Comparison of ENCODE assay signal across 35 mouse cellular contexts in the genomic region with DNA sequence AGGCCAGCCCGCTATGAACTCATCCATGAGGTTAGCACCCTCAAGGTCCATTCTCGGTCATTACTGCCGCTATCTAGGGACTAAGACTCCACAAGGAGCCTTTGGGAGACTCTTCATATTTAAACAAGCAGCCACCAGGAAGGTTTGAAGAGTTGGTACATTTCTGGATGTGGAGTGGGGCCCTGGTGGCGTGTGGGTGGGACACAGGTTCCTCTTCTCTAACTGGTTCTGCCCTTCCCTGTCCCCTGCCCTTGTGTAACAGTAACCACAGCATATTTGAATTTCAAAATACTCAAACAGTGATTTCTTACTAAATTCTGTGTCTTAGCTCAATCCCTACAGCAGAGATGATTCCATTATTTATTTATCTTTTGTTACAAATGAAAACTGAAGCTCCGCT. TPM values are rescaled to one million over a fixed set of nuclear protein-coding genes. Genes with fewer than 3 reads are reported as not detected.
A peak's percentile ranks its signal among the peaks of the same experiment; 100 is the strongest.
DNase-seq lines count a peak whose midpoint lies in the region; ATAC-seq and TF ChIP-seq lines count a peak whose summit lies in the region.
"Had no signal": no experiment of that assay in that cellular context is flagged by ENCODE, and none has a peak within 500 bp of the region (broad histone marks: within the 10 kb centered on the region; RNA-seq: fewer than 3 reads in every experiment).

No protein-coding gene starts in this region.

- no peaks in the 10 kb centered on the region for H3K27me3 ChIP-seq in spleen, adult 2 months (ENCODE audit: control insufficient read depth, insufficient read depth, low read length)
- H3K27me3 ChIP-seq in megakaryocyte, embryonic 14.5 days (replicated peaks): peaks cover 22% of the 10 kb centered on the region
- H3K27me3 ChIP-seq: embryonic facial prominence, embryonic 15.5 days; heart, embryonic 12.5 days; hindbrain, embryonic 15.5 days; kidney, embryonic 15.5 days; neural tube, embryonic 15.5 days had no signal

- TF ChIP-seq CTCF in spleen, adult 2 months (IDR thresholded peaks at IDR 0.05; ENCODE audit: extremely low read depth, insufficient read depth, insufficient read length, insufficient replicate concordance): no peak

- peak overlapping the region; percentile 63 for H3K27ac ChIP-seq in spleen, adult 2 months (ENCODE audit: insufficient read depth, low read length)
- H3K27ac ChIP-seq: embryonic facial prominence, embryonic 10.5 days; embryonic facial prominence, embryonic 15.5 days; heart, adult 2 months; hindbrain, embryonic 15.5 days; kidney, embryonic 15.5 days; layer of hippocampus, adult 2 months; liver, embryonic 14.5 days; midbrain, embryonic 13.5 days; neural tube, embryonic 15.5 days; stomach, postnatal 0 days had no signal

- no peak overlapping the region for H3K4me3 ChIP-seq in spleen, adult 2 months (ENCODE audit: extremely low read depth, insufficient read depth, insufficient read length)
- peak overlapping the region; percentile 59 for H3K4me3 ChIP-seq in megakaryocyte, embryonic 14.5 days (replicated peaks)
- H3K4me3 ChIP-seq: embryonic facial prominence, embryonic 10.5 days; embryonic facial prominence, embryonic 15.5 days; heart, adult 2 months; heart, embryonic 12.5 days; hindbrain, embryonic 15.5 days; kidney, embryonic 15.5 days; layer of hippocampus, adult 2 months; midbrain, embryonic 13.5 days; neural tube, embryonic 15.5 days had no signal

- peaks cover 6% of the 10 kb centered on the region; the same call in 1 of the 2 replicates for H3K4me1 ChIP-seq in spleen, adult 2 months (ENCODE audit: control insufficient read depth, insufficient read depth, insufficient read length)
- peaks cover 29% of the 10 kb centered on the region for H3K4me1 ChIP-seq in megakaryocyte, embryonic 14.5 days
- H3K4me1 ChIP-seq: embryonic facial prominence, embryonic 15.5 days; heart, embryonic 12.5 days; hindbrain, embryonic 15.5 days; kidney, embryonic 15.5 days; midbrain, embryonic 13.5 days; neural tube, embryonic 15.5 days had no signal

- TF ChIP-seq POLR2A in spleen, adult 2 months (IDR thresholded peaks at IDR 0.05; ENCODE audit: low read depth, low read length): no peak

- H3K9me3 ChIP-seq in megakaryocyte, embryonic 14.5 days: peaks cover 10% of the 10 kb centered on the region
- H3K9me3 ChIP-seq: embryonic facial prominence, embryonic 10.5 days; embryonic facial prominence, embryonic 15.5 days; G1E; heart, embryonic 12.5 days; hindbrain, embryonic 15.5 days; kidney, embryonic 15.5 days; midbrain, embryonic 13.5 days; neural tube, embryonic 15.5 days had no signal

- 57% methylated on average over 5 of the region's 5 CpGs for WGBS in spleen, adult 2 months

- no peaks in the 10 kb centered on the region for H3K36me3 ChIP-seq in spleen, adult 2 months (ENCODE audit: control insufficient read depth, insufficient read depth, low read length)
- H3K36me3 ChIP-seq in megakaryocyte, embryonic 14.5 days (replicated peaks; ENCODE audit: low read length): no peaks in the 10 kb centered on the region
- H3K36me3 ChIP-seq: embryonic facial prominence, embryonic 10.5 days; embryonic facial prominence, embryonic 15.5 days; G1E; heart, embryonic 12.5 days; hindbrain, embryonic 15.5 days; kidney, embryonic 15.5 days; midbrain, embryonic 13.5 days; neural tube, embryonic 15.5 days had no signal

- DNase-seq in heart, adult 11 months: peak; percentile 85
- DNase-seq in heart, adult 18-20 months: no peak
- no peak for DNase-seq in spleen, adult 2 months (ENCODE audit: low read depth in 1 of 2, low spot score in 2 of 2)
- DNase-seq in spleen, postnatal 36 days (ENCODE audit: low spot score in 2 of 2): no peak
- DNase-seq in layer of hippocampus, postnatal 36 days: no peak
- no peak for DNase-seq in thymus, adult 18-20 months
- DNase-seq: adrenal gland, postnatal 14 days; cerebellum, adult 2 months; cerebellum, postnatal 14 days; gastrocnemius, postnatal 14 days; heart, adult 2 months; heart, postnatal 4 days; kidney, adult 11 months; kidney, postnatal 36 days; left cerebral cortex, postnatal 4 days; retina, postnatal 1 day; right cerebral cortex, postnatal 14 days; thymus, adult 2 months; thymus, postnatal 4 days had no signal

- ATAC-seq in erythroblast, adult 5-6 weeks (replicated peaks; ENCODE audit: low FRiP score, poor library complexity, severe bottlenecking): no peak
- ATAC-seq: forebrain, embryonic 14.5 days; inflammation-experienced regulatory T-cells, adult 6 months; midbrain, embryonic 13.5 days had no signal

RNA-seq across cellular contexts. Expression of a gene that starts 5.0 kb away (rescaled TPM):
- 1 to 10 TPM in 1 of 2 experiments, under 1 TPM in 1; 0.69 to 1.1 TPM for total RNA-seq in heart, adult 18-20 months (2021)
- 20.8 and 26.8 TPM in 2 replicates for polyA plus RNA-seq in spleen, adult 2 months (2012; rRNA removed)
- polyA plus RNA-seq in megakaryocyte, embryonic 14.5 days (2012; ENCODE audit: insufficient read depth, low replicate concordance): 3.1 and 6.6 TPM in 2 replicates
- 8.4 and 18.3 TPM in 2 replicates for total RNA-seq in erythroblast, adult 5-6 weeks (2015; ENCODE audit: low replicate concordance)
- total RNA-seq in erythroblast, adult 5-6 weeks (2017; ENCODE audit: low replicate concordance): 10.9 and 16.3 TPM in 2 replicates
- total RNA-seq in layer of hippocampus, postnatal 36 days (2021): 1 to 10 TPM; 1.6 TPM
- polyA plus RNA-seq: C2C12, G1E had no signal

RNA-seq across cellular contexts. Expression of a gene that starts 47.5 kb away (rescaled TPM):
- 10 to 100 TPM; 47.2 to 58.4 TPM for total RNA-seq in heart, adult 18-20 months (2021)
- 125 and 150 TPM in 2 replicates for polyA plus RNA-seq in spleen, adult 2 months (2012; rRNA removed)
- polyA plus RNA-seq in megakaryocyte, embryonic 14.5 days (2012; ENCODE audit: insufficient read depth, low replicate concordance): 149 and 331 TPM in 2 replicates
- 54.5 and 67.6 TPM in 2 replicates for total RNA-seq in erythroblast, adult 5-6 weeks (2015; ENCODE audit: low replicate concordance)
- 88.9 and 102 TPM in 2 replicates for total RNA-seq in erythroblast, adult 5-6 weeks (2017; ENCODE audit: low replicate concordance)
- total RNA-seq in layer of hippocampus, postnatal 36 days (2021): 100 to 1,000 TPM; 120 to 128 TPM
